Mouse (Mus musculus) CH12.LX (cell line): ENCODE results near the gene Slc39a3.

Experiments
- CTCF ChIP-seq, 2 experiments: IDR thresholded peaks in 1 of 2; conservative IDR thresholded peaks in 1 of 2; 2 replicates each; pipeline ENCODE4 v1.5.1; 2011 to 2012; ENCODE audit warnings: low read depth in 2 of 2, low read length in 2 of 2, improper control_type of control experiment in 1 of 2, inconsistent platforms in 1 of 2, mild to moderate bottlenecking in 1 of 2, moderate library complexity in 1 of 2
- ETS1 ChIP-seq: conservative IDR thresholded peaks from 2 replicates; pipeline ENCODE4 v1.6.1; 2012; ENCODE audit warnings: low read depth, mild to moderate bottlenecking, inconsistent platforms, low read length, improper control_type of control experiment, moderate library complexity
- HCFC1 ChIP-seq: IDR thresholded peaks from 2 replicates; pipeline ENCODE4 v1.6.1; 2012; ENCODE audit warnings: low read depth, mild to moderate bottlenecking, inconsistent platforms, low read length, improper control_type of control experiment
- MAFK ChIP-seq: IDR thresholded peaks from 2 replicates; pipeline ENCODE4 v1.6.1; 2011; ENCODE audit warnings: low read length, improper control_type of control experiment; ENCODE audit not compliant: insufficient replicate concordance
- NRF1 ChIP-seq: IDR thresholded peaks from 2 replicates; pipeline ENCODE4 v1.6.1; 2014; ENCODE audit warnings: low read depth, mild to moderate bottlenecking, inconsistent platforms, low read length, improper control_type of control experiment, moderate library complexity
- ZC3H11A ChIP-seq: IDR thresholded peaks from 2 replicates; pipeline ENCODE4 v1.6.1; 2012; ENCODE audit warnings: low read depth, mild to moderate bottlenecking, inconsistent platforms, low read length, improper control_type of control experiment
- ZKSCAN1 ChIP-seq: IDR thresholded peaks from 2 replicates; pipeline ENCODE4 v1.6.1; 2012; ENCODE audit warnings: low read depth, inconsistent platforms, low read length, improper control_type of control experiment, borderline replicate concordance

- TF ChIP-seq CTCF (conservative IDR thresholded peaks at IDR 0.05 in 1 of 2, IDR thresholded peaks at IDR 0.05 in 1 of 2; ENCODE audit: low read depth in 2 of 2, low read length in 2 of 2), result no peak
- no peak for TF ChIP-seq ZKSCAN1
- TF ChIP-seq MAFK, result no peak
- TF ChIP-seq NRF1, result no peak
- TF ChIP-seq ZC3H11A, result no peak
- TF ChIP-seq ETS1, result no peak
- TF ChIP-seq HCFC1, result no peak
Measured at GRCm38 (mm10) chr10:80991945-80992344, 45.3 kb downstream of the Slc39a3 start.
